Mouse (Mus musculus): ENCODE data around the gene 4933415A04Rik. TPM values are rescaled to one million over a fixed set of nuclear protein-coding genes. Genes with fewer than 3 reads are reported as not detected.
A peak's percentile ranks its signal among the peaks of the same experiment; 100 is the strongest.

Gene 4933415A04Rik
- polyA plus RNA-seq, 1 experiment from 2014 or later = 3.0 TPM

- peaks cover 14% of the 10 kb centered on the region for H3K4me1 ChIP-seq (ENCODE audit: control insufficient read depth, insufficient read depth, low read length)
Observed at GRCm38 (mm10) chr11:43565852-43566251, 21.0 kb upstream of the 4933415A04Rik start.

DNA sequence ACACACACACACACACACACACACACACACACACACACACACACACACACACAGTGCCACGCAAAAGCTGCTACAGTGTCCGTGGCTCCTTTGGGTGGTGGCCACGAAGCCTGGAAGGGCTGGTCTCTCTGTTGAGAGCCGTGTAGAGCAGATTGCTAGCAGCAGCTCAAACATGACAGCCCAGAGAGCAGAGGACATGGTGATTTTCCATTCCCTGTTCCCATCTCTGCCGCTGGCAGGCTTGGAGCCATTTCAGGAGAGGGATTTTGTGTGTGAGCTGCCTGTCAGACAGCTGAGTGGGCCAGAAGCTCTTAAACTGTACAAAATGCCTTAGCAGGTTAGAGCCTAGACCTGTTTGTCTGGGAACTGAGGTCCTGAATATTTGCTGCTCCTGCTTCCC lies 20.1 kb upstream of the 4933415A04Rik start:
- Histone ChIP-seq H3K9me3 (replicated peaks; ENCODE audit: control insufficient read depth, low read length, poor library complexity, severe bottlenecking) (no peaks in the 10 kb centered on the region), H3K36me3 (ENCODE audit: control insufficient read depth, insufficient read depth, low read length) (no peaks in the 10 kb centered on the region), H3K4me1 (ENCODE audit: control insufficient read depth, insufficient read depth, low read length) (peaks cover 14% of the 10 kb centered on the region), H3K4me3 (ENCODE audit: low read depth, low read length) (no peak overlapping the region), H3K27ac (ENCODE audit: low read length) (peak overlapping the region; percentile 3; the same call in 1 of the 2 replicates), H3K27me3 (ENCODE audit: control insufficient read depth, insufficient read depth, low read depth, low read length) (no peaks in the 10 kb centered on the region), H3K4me2 (ENCODE audit: low read length) (no peak overlapping the region), H3K9ac (ENCODE audit: low read depth, low read length) (no peak overlapping the region)
- ATAC-seq = peak; percentile 14; the same call in 1 of the 2 replicates
- 53% methylated on average over 5 of the region's 5 CpGs for WGBS

More at GRCm38 (mm10) chr11:43565852-43566251, 21.0 kb upstream of the 4933415A04Rik start:
- Histone ChIP-seq H3K4me3 (ENCODE audit: low read depth, low read length) (no peak overlapping the region), H3K9me3 (replicated peaks; ENCODE audit: control insufficient read depth, low read length, poor library complexity, severe bottlenecking) (no peaks in the 10 kb centered on the region), H3K4me2 (ENCODE audit: low read length) (peak overlapping the region; percentile 25), H3K9ac (ENCODE audit: low read depth, low read length) (0 out of 2 replicates have a peak overlapping the region, but pooled peaks have one; percentile 32), H3K36me3 (ENCODE audit: control insufficient read depth, insufficient read depth, low read length) (no peaks in the 10 kb centered on the region), H3K27me3 (ENCODE audit: control insufficient read depth, insufficient read depth, low read depth, low read length) (no peaks in the 10 kb centered on the region), H3K27ac (ENCODE audit: low read length) (peak overlapping the region; percentile 55)
- peak; percentile 46; the same call in 1 of the 2 replicates for ATAC-seq
- 4% methylated on average over 8 of the region's 8 CpGs for WGBS

DNA sequence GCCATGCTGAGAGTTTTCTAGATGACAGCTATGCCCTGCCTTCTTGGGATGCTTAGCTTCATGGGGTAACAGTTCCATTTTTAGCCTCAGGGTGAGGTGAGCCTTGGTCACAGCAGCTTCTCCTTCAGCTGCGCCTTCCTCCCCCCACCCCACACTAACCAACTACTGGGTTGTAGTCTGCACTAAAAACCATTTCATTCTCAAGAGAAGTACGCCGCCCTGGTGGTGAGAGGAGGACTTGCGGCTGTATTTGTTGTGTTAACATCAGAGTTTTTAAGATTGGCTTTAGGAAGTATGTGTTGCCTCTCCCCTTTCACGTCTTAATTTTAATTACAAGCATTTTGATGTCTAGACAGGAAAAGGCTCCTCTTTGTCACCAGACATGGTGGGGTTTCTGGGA lies 18.6 kb upstream of the 4933415A04Rik start:
- no peak overlapping the region for H3K9ac ChIP-seq (ENCODE audit: low read depth, low read length)
- no peak overlapping the region for H3K4me3 ChIP-seq (ENCODE audit: low read depth, low read length)
- H3K36me3 ChIP-seq (ENCODE audit: control insufficient read depth, insufficient read depth, low read length) = no peaks in the 10 kb centered on the region
- peaks cover 15% of the 10 kb centered on the region for H3K4me1 ChIP-seq (ENCODE audit: control insufficient read depth, insufficient read depth, low read length)
- ATAC-seq = no peak
- no peaks in the 10 kb centered on the region for H3K9me3 ChIP-seq (replicated peaks; ENCODE audit: control insufficient read depth, low read length, poor library complexity, severe bottlenecking)
- 72% methylated on average over 5 of the region's 5 CpGs for WGBS
- no peaks in the 10 kb centered on the region for H3K27me3 ChIP-seq (ENCODE audit: control insufficient read depth, insufficient read depth, low read depth, low read length)
- no peak overlapping the region for H3K27ac ChIP-seq (ENCODE audit: low read length)
- H3K4me2 ChIP-seq (ENCODE audit: low read length) = no peak overlapping the region

DNA sequence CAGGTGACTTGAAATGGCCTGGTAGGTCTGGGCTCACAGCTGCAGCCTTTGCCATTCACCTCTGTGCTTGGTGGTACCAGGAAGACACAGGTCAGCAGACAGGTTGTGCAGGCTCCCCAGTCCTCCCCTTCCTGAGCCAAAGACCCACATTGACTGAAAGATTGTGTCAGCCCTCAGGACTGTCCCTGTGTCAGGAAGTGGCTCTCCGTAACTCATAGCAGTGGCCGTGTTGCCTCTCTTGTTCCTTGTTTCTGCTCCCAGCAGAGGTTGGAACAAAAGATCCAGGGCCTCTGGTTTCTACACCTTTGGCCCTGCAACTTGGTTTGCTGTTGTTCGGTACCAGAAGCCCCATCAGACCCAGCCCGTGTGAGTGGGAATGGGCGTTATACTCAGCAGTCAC lies 17.7 kb upstream of the 4933415A04Rik start:
- no peak overlapping the region for H3K27ac ChIP-seq (ENCODE audit: low read length)
- no peak for ATAC-seq

GRCm38 (mm10) chr11:43569595-43569994 lies 17.2 kb upstream of the 4933415A04Rik start:
- Histone ChIP-seq H3K27me3 (ENCODE audit: control insufficient read depth, insufficient read depth, low read depth, low read length) (no peaks in the 10 kb centered on the region), H3K4me2 (ENCODE audit: low read length) (no peak overlapping the region), H3K9ac (ENCODE audit: low read depth, low read length) (no peak overlapping the region), H3K4me1 (ENCODE audit: control insufficient read depth, insufficient read depth, low read length) (peaks cover 15% of the 10 kb centered on the region), H3K4me3 (ENCODE audit: low read depth, low read length) (no peak overlapping the region), H3K36me3 (ENCODE audit: control insufficient read depth, insufficient read depth, low read length) (no peaks in the 10 kb centered on the region), H3K27ac (ENCODE audit: low read length) (no peak overlapping the region), H3K9me3 (replicated peaks; ENCODE audit: control insufficient read depth, low read length, poor library complexity, severe bottlenecking) (no peaks in the 10 kb centered on the region)
- WGBS = 63% methylated on average over 11 of the region's 11 CpGs
- no peak for ATAC-seq

More for the DNA sequence above, 17.7 kb upstream of the 4933415A04Rik start:
- Histone ChIP-seq H3K9ac (ENCODE audit: low read depth, low read length) (no peak overlapping the region), H3K4me3 (ENCODE audit: low read depth, low read length) (no peak overlapping the region), H3K4me1 (ENCODE audit: control insufficient read depth, insufficient read depth, low read length) (peaks cover 15% of the 10 kb centered on the region), H3K4me2 (ENCODE audit: low read length) (no peak overlapping the region), H3K9me3 (replicated peaks; ENCODE audit: control insufficient read depth, low read length, poor library complexity, severe bottlenecking) (no peaks in the 10 kb centered on the region), H3K36me3 (ENCODE audit: control insufficient read depth, insufficient read depth, low read length) (no peaks in the 10 kb centered on the region), H3K27me3 (ENCODE audit: control insufficient read depth, insufficient read depth, low read depth, low read length) (no peaks in the 10 kb centered on the region)
- 80% methylated on average over 5 of the region's 5 CpGs for WGBS

DNA sequence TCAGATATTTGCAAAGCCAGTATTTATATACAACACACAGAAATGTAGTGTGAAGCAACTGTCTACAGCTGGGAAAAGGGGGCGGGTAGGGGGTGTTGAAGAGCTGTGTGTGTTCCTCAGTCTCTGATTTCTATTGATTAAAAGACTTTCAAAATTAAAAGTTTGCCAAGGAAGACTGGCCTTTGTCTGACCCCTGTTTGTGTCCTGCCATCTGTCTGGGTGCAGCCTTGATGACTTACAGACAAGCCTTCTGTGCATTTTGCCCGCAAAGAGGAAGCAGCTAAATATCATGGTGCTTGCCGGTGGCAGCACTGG lies 11.8 kb upstream of the 4933415A04Rik start:
- Histone ChIP-seq H3K36me3 (ENCODE audit: control insufficient read depth, insufficient read depth, low read length) (no peaks in the 10 kb centered on the region), H3K4me2 (ENCODE audit: low read length) (no peak overlapping the region), H3K9me3 (replicated peaks; ENCODE audit: control insufficient read depth, low read length, poor library complexity, severe bottlenecking) (no peaks in the 10 kb centered on the region), H3K4me1 (ENCODE audit: control insufficient read depth, insufficient read depth, low read length) (peaks cover 10% of the 10 kb centered on the region), H3K27ac (ENCODE audit: low read length) (peak overlapping the region; percentile 8; the same call in 1 of the 2 replicates), H3K9ac (ENCODE audit: low read depth, low read length) (no peak overlapping the region), H3K27me3 (ENCODE audit: control insufficient read depth, insufficient read depth, low read depth, low read length) (no peaks in the 10 kb centered on the region), H3K4me3 (ENCODE audit: low read depth, low read length) (no peak overlapping the region)
- no peak for ATAC-seq
- 4% methylated on average over 3 of the region's 3 CpGs for WGBS

- Histone ChIP-seq H3K4me2 (ENCODE audit: low read length) (no peak overlapping the region), H3K4me3 (ENCODE audit: low read depth, low read length) (no peak overlapping the region), H3K27me3 (ENCODE audit: control insufficient read depth, insufficient read depth, low read depth, low read length) (no peaks in the 10 kb centered on the region), H3K9ac (ENCODE audit: low read depth, low read length) (no peak overlapping the region; the same call in 1 of the 2 replicates), H3K36me3 (ENCODE audit: control insufficient read depth, insufficient read depth, low read length) (no peaks in the 10 kb centered on the region), H3K9me3 (replicated peaks; ENCODE audit: control insufficient read depth, low read length, poor library complexity, severe bottlenecking) (no peaks in the 10 kb centered on the region), H3K27ac (ENCODE audit: low read length) (peak overlapping the region; percentile 35; the same call in 1 of the 2 replicates), H3K4me1 (ENCODE audit: control insufficient read depth, insufficient read depth, low read length) (peaks cover 10% of the 10 kb centered on the region)
- peak; percentile 82 for ATAC-seq
- 3% methylated on average over 9 of the region's 9 CpGs for WGBS
Observed at GRCm38 (mm10) chr11:43575376-43576151, 11.3 kb upstream of the 4933415A04Rik start.

DNA sequence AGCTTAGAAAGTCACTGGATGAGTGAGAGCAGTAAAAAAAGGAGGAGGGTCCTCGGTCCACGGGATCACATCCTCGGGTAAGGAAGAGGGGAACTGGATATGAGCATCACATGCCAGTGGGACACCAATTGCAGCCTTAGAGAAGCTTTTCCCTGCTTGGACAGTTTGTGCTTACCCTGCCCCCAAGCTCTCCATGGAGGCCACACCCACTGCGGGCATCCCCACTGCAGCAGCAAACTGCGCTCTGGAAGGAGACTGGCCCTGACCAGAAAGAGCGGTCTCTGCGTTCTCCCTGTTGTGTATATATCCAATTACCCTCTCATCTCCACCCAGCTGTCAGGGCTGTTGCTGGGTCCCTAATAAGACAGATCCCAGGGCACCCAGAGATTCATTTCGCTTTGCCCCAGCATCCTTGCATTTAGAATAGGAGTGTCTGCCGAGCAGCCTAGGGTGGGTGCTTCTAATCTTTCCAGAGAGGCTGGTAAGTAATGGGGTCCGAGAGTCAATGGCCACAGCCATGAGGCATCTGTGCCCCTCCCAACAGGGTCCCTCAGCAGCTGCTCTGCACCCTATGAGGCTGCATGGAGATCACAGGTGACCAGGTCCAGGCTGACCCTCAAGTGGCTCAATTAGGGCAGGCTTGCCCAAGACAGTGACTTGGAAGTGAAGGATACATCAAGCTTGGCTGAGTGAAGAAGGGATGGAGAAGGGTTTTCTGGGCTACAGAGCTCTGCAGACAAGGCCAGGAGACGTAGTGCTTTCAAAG lies 8.9 kb upstream of the 4933415A04Rik start:
- WGBS = 42% methylated on average over 11 of the region's 11 CpGs
- ATAC-seq = no peak
- H3K36me3 ChIP-seq (ENCODE audit: control insufficient read depth, insufficient read depth, low read length) = no peaks in the 10 kb centered on the region
- no peaks in the 10 kb centered on the region for H3K27me3 ChIP-seq (ENCODE audit: control insufficient read depth, insufficient read depth, low read depth, low read length)
- H3K4me2 ChIP-seq (ENCODE audit: low read length) = no peak overlapping the region
- no peaks in the 10 kb centered on the region for H3K9me3 ChIP-seq (replicated peaks; ENCODE audit: control insufficient read depth, low read length, poor library complexity, severe bottlenecking)
- H3K9ac ChIP-seq (ENCODE audit: low read depth, low read length) = no peak overlapping the region
- H3K4me3 ChIP-seq (ENCODE audit: low read depth, low read length) = no peak overlapping the region
- H3K4me1 ChIP-seq (ENCODE audit: control insufficient read depth, insufficient read depth, low read length) = peaks cover 8% of the 10 kb centered on the region
- no peak overlapping the region for H3K27ac ChIP-seq (ENCODE audit: low read length)

All from midbrain, embryonic 16.5 days (tissue).